Mouse (Mus musculus): ENCODE measurements at regions not wholly inside any gene's neighbourhood (a gene's known extent, or its start where the extent isn't known, plus 50 kb on each side); places are given as distances from the start of the nearest gene placed in this dataset. TPM values are rescaled to one million over a fixed set of nuclear protein-coding genes. Genes with fewer than 3 reads are reported as not detected.

- no peak overlapping the region for H3K9ac ChIP-seq (ENCODE audit: low read depth, low read length, severe bottlenecking)
- no peak overlapping the region for H3K27ac ChIP-seq (replicated peaks; ENCODE audit: low read depth, low read length)
- H3K4me3 ChIP-seq (replicated peaks; ENCODE audit: low read length), result no peak overlapping the region
- H3K4me2 ChIP-seq (replicated peaks; ENCODE audit: low read depth, low read length, severe bottlenecking), result no peak overlapping the region
- H3K4me1 ChIP-seq (ENCODE audit: control insufficient read depth, insufficient read depth, low read length), result no peaks in the 10 kb centered on the region
- H3K36me3 ChIP-seq (ENCODE audit: control insufficient read depth, insufficient read depth, low read length), result no peaks in the 10 kb centered on the region
- ATAC-seq (ENCODE audit: low FRiP score, low read depth), result no peak
- TF ChIP-seq POLR2A (IDR thresholded peaks at IDR 0.05; ENCODE audit: borderline replicate concordance, extremely low read depth, insufficient read depth, insufficient read length), result no peak
- H3K27me3 ChIP-seq (ENCODE audit: control insufficient read depth, insufficient read depth, low read length), result no peaks in the 10 kb centered on the region
- 89% methylated on average over 6 of the region's 6 CpGs for WGBS
- DNase-seq (ENCODE audit: low spot score), result no peak
- H3K9me3 ChIP-seq (ENCODE audit: control insufficient read depth, low read length), result no peaks in the 10 kb centered on the region
These were observed 88.7 kb upstream of the Ccdc54 start for GRCm38 (mm10) chr16:50679698-50680097.

GRCm38 (mm10) chr16:50673339-50673738, 82.4 kb upstream of the Ccdc54 start:
- no peaks in the 10 kb centered on the region for H3K27me3 ChIP-seq (ENCODE audit: control insufficient read depth, insufficient read depth, low read length)
- no peak for ATAC-seq (ENCODE audit: low FRiP score, low read depth)
- no peak overlapping the region for H3K27ac ChIP-seq (replicated peaks; ENCODE audit: low read depth, low read length)
- no peak for TF ChIP-seq POLR2A (IDR thresholded peaks at IDR 0.05; ENCODE audit: borderline replicate concordance, extremely low read depth, insufficient read depth, insufficient read length)
- no peak overlapping the region for H3K9ac ChIP-seq (ENCODE audit: low read depth, low read length, severe bottlenecking)
- no peaks in the 10 kb centered on the region for H3K36me3 ChIP-seq (ENCODE audit: control insufficient read depth, insufficient read depth, low read length)
- H3K9me3 ChIP-seq (ENCODE audit: control insufficient read depth, low read length), result no peaks in the 10 kb centered on the region
- WGBS, result 86% methylated on average over 5 of the region's 5 CpGs
- DNase-seq (ENCODE audit: low spot score), result no peak
- H3K4me3 ChIP-seq (replicated peaks; ENCODE audit: low read length), result no peak overlapping the region
- H3K4me2 ChIP-seq (replicated peaks; ENCODE audit: low read depth, low read length, severe bottlenecking), result no peak overlapping the region
- no peaks in the 10 kb centered on the region for H3K4me1 ChIP-seq (ENCODE audit: control insufficient read depth, insufficient read depth, low read length)

GRCm38 (mm10) chr16:50672713-50673112, 81.8 kb upstream of the Ccdc54 start:
- Histone ChIP-seq H3K9me3 (ENCODE audit: control insufficient read depth, low read length) (no peaks in the 10 kb centered on the region), H3K27me3 (ENCODE audit: control insufficient read depth, insufficient read depth, low read length) (no peaks in the 10 kb centered on the region), H3K9ac (ENCODE audit: low read depth, low read length, severe bottlenecking) (no peak overlapping the region), H3K36me3 (ENCODE audit: control insufficient read depth, insufficient read depth, low read length) (no peaks in the 10 kb centered on the region), H3K4me2 (replicated peaks; ENCODE audit: low read depth, low read length, severe bottlenecking) (no peak overlapping the region), H3K4me1 (ENCODE audit: control insufficient read depth, insufficient read depth, low read length) (no peaks in the 10 kb centered on the region), H3K4me3 (replicated peaks; ENCODE audit: low read length) (no peak overlapping the region), H3K27ac (replicated peaks; ENCODE audit: low read depth, low read length) (no peak overlapping the region)
- no peak for DNase-seq (ENCODE audit: low spot score)
- no peak for TF ChIP-seq POLR2A (IDR thresholded peaks at IDR 0.05; ENCODE audit: borderline replicate concordance, extremely low read depth, insufficient read depth, insufficient read length)
- WGBS, result 78% methylated on average over 5 of the region's 5 CpGs
- no peak for ATAC-seq (ENCODE audit: low FRiP score, low read depth)

GRCm38 (mm10) chr16:50671170-50671569, 80.2 kb upstream of the Ccdc54 start:
- H3K36me3 ChIP-seq (ENCODE audit: control insufficient read depth, insufficient read depth, low read length), result no peaks in the 10 kb centered on the region
- no peak for TF ChIP-seq POLR2A (IDR thresholded peaks at IDR 0.05; ENCODE audit: borderline replicate concordance, extremely low read depth, insufficient read depth, insufficient read length)
- no peak for DNase-seq (ENCODE audit: low spot score)
- no peak for ATAC-seq (ENCODE audit: low FRiP score, low read depth)
- 87% methylated on average over 5 of the region's 5 CpGs for whole genome bisulfite sequencing
- no peak overlapping the region for H3K27ac ChIP-seq (replicated peaks; ENCODE audit: low read depth, low read length)
- H3K9ac ChIP-seq (ENCODE audit: low read depth, low read length, severe bottlenecking), result no peak overlapping the region
- H3K4me3 ChIP-seq (replicated peaks; ENCODE audit: low read length), result no peak overlapping the region
- H3K4me2 ChIP-seq (replicated peaks; ENCODE audit: low read depth, low read length, severe bottlenecking), result no peak overlapping the region
- no peaks in the 10 kb centered on the region for H3K9me3 ChIP-seq (ENCODE audit: control insufficient read depth, low read length)
- H3K27me3 ChIP-seq (ENCODE audit: control insufficient read depth, insufficient read depth, low read length), result no peaks in the 10 kb centered on the region
- H3K4me1 ChIP-seq (ENCODE audit: control insufficient read depth, insufficient read depth, low read length), result no peaks in the 10 kb centered on the region

GRCm38 (mm10) chr16:50664240-50664639, 73.3 kb upstream of the Ccdc54 start:
- Histone ChIP-seq H3K27ac (replicated peaks; ENCODE audit: low read depth, low read length) (no peak overlapping the region), H3K4me1 (ENCODE audit: control insufficient read depth, insufficient read depth, low read length) (no peaks in the 10 kb centered on the region), H3K4me3 (replicated peaks; ENCODE audit: low read length) (no peak overlapping the region), H3K4me2 (replicated peaks; ENCODE audit: low read depth, low read length, severe bottlenecking) (no peak overlapping the region), H3K9ac (ENCODE audit: low read depth, low read length, severe bottlenecking) (no peak overlapping the region), H3K36me3 (ENCODE audit: control insufficient read depth, insufficient read depth, low read length) (no peaks in the 10 kb centered on the region), H3K9me3 (ENCODE audit: control insufficient read depth, low read length) (no peaks in the 10 kb centered on the region), H3K27me3 (ENCODE audit: control insufficient read depth, insufficient read depth, low read length) (no peaks in the 10 kb centered on the region)
- ATAC-seq (ENCODE audit: low FRiP score, low read depth), result no peak
- 44% methylated on average over 2 of the region's 2 CpGs for WGBS
- DNase-seq (ENCODE audit: low spot score), result no peak
- TF ChIP-seq POLR2A (IDR thresholded peaks at IDR 0.05; ENCODE audit: borderline replicate concordance, extremely low read depth, insufficient read depth, insufficient read length), result no peak

Small RNAs in the stretch of these regions (microRNA-seq; reads per million reads assigned to microRNA genes)
- gene Mir6363, result not detected
